Mouse (Mus musculus): Measurements from ENCODE around the gene Nup210l.

DNA sequence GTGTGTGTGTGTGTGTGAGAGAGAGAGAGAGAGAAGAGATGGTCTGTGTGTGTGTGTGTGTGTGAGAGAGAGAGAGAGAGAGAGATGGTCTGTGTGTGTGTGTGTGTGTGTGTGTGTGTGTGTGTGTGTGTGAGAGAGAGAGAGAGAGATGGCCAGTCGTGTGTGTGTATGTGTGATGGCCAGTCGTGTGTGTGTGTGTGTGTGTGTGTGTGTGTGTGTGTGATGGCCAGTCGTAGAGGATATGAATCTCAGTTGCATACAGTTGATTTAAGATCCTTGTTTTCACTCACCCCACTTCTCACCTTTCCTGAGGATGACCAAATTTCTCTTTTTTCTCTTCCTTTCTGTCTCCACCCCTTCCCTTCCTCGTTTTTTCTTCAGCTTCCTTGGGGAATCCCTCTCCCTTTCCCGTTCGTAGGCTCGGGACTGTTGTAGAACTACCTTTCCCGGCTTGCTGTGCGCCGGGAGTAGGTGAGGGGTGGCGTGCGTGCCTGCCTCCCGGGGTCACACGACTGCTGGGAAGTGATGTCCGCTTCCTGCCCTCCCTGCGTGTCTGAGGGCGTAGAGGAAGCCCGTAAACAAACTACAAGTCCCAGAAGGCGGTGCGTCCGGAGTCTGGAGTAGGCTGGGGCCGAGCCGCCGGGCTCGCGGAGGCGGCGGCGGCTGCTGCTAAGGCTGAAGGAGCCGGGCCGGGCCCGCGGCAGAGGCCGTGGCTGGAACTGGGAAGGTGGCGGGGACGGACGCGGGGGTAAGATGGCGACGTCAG is 149.9 kb downstream of the Nup210l start, which contains the start of gene Crtc2:
- TF ChIP-seq CTCF (IDR thresholded peaks at IDR 0.05; ENCODE audit: extremely low read depth, insufficient read depth, insufficient read length, insufficient replicate concordance): no peak
- peak; percentile 46; the same call in 1 of the 2 replicates for TF ChIP-seq POLR2A (IDR thresholded peaks at IDR 0.05; ENCODE audit: low read depth, low read length)

All from spleen, adult 2 months (tissue).